Mouse (Mus musculus): ENCODE measurements around the gene Appbp2.
A peak's percentile ranks its signal among the peaks of the same experiment; 100 is the strongest.
"Not testable (repeated sequence)": the region's sequence is repeated elsewhere in the genome, so short reads cannot be mapped to it uniquely, and the experiment has no call there.

Appbp2 gene

DNA sequence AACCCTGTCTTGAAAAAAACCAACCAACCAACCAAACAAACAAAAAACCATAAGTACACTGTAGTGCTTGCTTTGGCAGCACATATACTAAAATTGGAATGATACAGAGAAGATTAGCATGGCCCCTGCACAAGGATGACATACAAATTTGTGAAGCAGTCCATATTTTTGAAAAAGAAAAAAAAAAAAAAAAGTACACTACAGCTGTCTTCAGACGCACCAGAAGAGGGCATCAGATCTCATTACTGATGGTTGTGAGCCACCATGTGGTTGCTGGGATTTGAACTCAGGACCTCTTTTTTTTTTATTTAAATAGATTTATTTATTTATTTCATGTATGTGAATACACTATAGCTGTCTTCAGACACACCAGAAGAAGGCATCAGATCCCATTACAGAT, 71.9 kb downstream of the Appbp2 start:
- not testable (repeated sequence) for DNase-seq (ENCODE audit: low spot score in 2 of 2)

GRCm38 (mm10) chr11:85157301-85157700, 77.6 kb downstream of the Appbp2 start:
- no peak for DNase-seq (ENCODE audit: low spot score in 2 of 2)

GRCm38 (mm10) chr11:85152256-85152930, 82.5 kb downstream of the Appbp2 start:
- DNase-seq (ENCODE audit: low spot score in 2 of 2): no peak

DNA sequence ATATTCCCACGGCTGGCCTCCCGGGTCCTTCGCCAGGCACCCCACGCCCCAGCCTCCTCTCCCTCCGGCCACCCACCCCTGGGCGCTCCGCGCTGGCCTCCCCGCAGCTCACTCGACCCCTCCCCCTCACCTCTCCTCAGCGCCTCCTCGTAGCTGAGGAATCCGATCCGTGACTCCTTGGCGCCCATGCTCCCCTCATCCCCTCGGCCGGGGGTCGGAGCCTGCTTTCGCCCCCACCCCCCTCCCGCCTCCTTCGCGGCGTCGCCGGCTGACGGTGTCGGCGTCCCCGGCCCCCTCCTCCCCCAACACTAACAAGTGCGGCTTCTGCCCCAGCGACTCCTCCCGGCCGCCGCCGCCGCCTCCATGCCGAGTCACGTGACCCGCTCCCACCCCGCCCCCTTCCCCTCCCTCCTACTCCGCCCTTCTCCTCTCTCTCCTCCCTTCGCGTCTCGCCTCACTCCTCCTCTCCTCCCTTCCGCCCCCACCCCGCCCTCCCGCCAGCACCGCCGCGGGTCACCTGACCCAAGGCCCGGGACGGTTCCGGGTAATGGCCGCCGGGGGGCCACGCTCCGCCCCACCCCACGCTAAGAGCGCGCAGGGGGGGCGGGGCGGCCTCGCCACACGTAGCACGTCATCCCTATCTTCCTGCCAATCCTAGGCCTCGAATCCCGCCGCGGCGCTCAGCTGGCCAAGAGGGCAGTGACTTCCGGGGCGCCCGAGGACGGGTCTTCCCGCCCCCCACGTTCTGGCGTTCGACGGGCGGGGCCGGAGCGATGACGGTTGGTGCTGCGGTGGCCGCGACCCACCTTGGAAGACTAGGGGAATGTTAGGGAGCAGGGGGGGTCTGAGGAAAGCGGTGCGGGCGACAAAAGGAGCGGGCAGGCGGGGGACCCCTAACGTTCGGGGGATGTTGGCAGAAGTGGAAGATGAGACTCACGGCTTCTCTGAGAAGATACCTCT, 95.1 kb downstream of the Appbp2 start, which contains the start of gene Usp32:
Gene Usp32, minus strand, starts transcription at position 581 of the 960 bp plus-strand sequence.
- DNase-seq (ENCODE audit: low spot score in 2 of 2): peak; percentile 98

GRCm38 (mm10) chr11:85138776-85139474, 96.0 kb downstream of the Appbp2 start:
- peak; percentile 26 to 39 for DNase-seq (ENCODE audit: low spot score in 2 of 2)

Measured in right cerebral cortex, postnatal 10 days (tissue).